Mouse (Mus musculus) frontal cortex, postnatal 14 days (tissue): ENCODE measurements around the gene Adamtsl2.

Experiments used
- DNase-seq, 2 experiments: peaks; one replicate each; pipeline ENCODE4 v3.0.0; 2022; ENCODE audit warnings: low spot score in 2 of 2

Adamtsl2 gene

GRCm38 (mm10) chr2:27119766-27120165, 40.6 kb downstream of the Adamtsl2 start:
- no peak for DNase-seq

- no peak for DNase-seq
Measured at GRCm38 (mm10) chr2:27120241-27120641, 41.1 kb downstream of the Adamtsl2 start.

- DNase-seq: no peak
Measured at GRCm38 (mm10) chr2:27121626-27122355, 42.6 kb downstream of the Adamtsl2 start.

- DNase-seq: no peak
Measured at GRCm38 (mm10) chr2:27122578-27122977, 43.4 kb downstream of the Adamtsl2 start.

GRCm38 (mm10) chr2:27123121-27123520, 43.9 kb downstream of the Adamtsl2 start:
- DNase-seq: no peak

- no peak for DNase-seq
Measured at GRCm38 (mm10) chr2:27125979-27126378, 46.8 kb downstream of the Adamtsl2 start.

GRCm38 (mm10) chr2:27126496-27126895, 47.3 kb downstream of the Adamtsl2 start:
- DNase-seq: no peak

GRCm38 (mm10) chr2:27128990-27129389, 49.8 kb downstream of the Adamtsl2 start:
- DNase-seq: no peak

- DNase-seq: no peak
Measured at GRCm38 (mm10) chr2:27135935-27136334, 56.8 kb downstream of the Adamtsl2 start.

- DNase-seq: no peak
Measured at GRCm38 (mm10) chr2:27136336-27136735, 57.2 kb downstream of the Adamtsl2 start.

GRCm38 (mm10) chr2:27136789-27137188, 57.6 kb downstream of the Adamtsl2 start:
- no peak for DNase-seq

- DNase-seq: no peak
Measured at GRCm38 (mm10) chr2:27138356-27138755, 59.2 kb downstream of the Adamtsl2 start.

GRCm38 (mm10) chr2:27141950-27142693, 62.9 kb downstream of the Adamtsl2 start, which contains the start of gene Fam163b:
Gene Fam163b (minus strand): TSS chr2:27142491.
- DNase-seq: no peak

GRCm38 (mm10) chr2:27144957-27145356, 65.8 kb downstream of the Adamtsl2 start:
- DNase-seq: no peak

- DNase-seq: no peak
Measured at GRCm38 (mm10) chr2:27146840-27147239, 67.7 kb downstream of the Adamtsl2 start.

- no peak for DNase-seq
Measured at GRCm38 (mm10) chr2:27149457-27149856, 70.3 kb downstream of the Adamtsl2 start.

- no peak for DNase-seq
Measured at GRCm38 (mm10) chr2:27154466-27155185, 75.4 kb downstream of the Adamtsl2 start.

- DNase-seq: no peak
Measured at GRCm38 (mm10) chr2:27156596-27156995, 77.4 kb downstream of the Adamtsl2 start.
